Mouse (Mus musculus): ENCODE data around the gene Olfr101. TPM values are rescaled to one million over a fixed set of nuclear protein-coding genes. Genes with fewer than 3 reads are reported as not detected.

Gene Olfr101
- total RNA-seq (2023; ENCODE audit: inconsistent age) = not detected in 4 replicates

DNA sequence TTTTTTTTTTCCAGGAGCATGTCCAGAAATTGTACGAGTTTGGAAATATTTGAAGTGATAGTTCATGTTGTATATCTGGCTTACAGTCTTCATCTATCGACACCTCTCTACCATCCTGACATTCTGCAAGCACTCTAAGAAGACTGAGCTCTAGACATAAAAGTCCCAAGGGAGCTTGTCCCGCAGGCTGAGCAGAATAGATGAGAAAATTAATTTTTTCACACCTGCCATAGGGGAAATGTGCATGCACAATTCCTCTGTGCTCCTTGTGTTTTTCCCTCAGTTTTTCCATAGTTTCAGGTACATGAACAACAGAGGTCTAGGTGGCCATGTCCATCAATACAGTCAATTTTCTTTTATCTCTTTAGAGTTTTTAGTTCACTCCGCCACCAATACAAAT lies at the start of gene Olfr101:
Gene Olfr101 (minus strand): TSS at position 101 of the 400 bp plus-strand sequence.

DNA sequence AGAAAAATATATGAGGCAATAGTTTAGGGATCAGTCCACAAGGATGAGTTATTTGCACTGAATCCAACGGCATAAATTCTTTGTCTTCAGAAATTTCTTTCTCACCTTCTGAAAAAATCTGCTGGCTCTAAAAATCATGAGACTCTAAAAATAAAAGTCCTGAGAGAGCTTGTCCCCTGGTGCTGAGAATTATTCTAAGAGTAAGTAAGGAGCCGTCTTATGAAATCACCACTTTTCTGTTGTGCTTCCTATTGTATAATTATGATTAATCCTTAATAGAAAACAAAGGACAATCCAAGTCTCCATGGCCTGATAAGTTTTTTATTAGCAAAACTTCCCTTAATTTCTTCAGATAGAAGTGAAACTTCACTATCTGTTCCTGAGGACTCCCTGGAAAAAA lies 35.5 kb upstream of the Olfr101 start, which contains the start of gene Olfr103:
Gene Olfr103 (minus strand): TSS at position 101 of the 400 bp plus-strand sequence.

DNA sequence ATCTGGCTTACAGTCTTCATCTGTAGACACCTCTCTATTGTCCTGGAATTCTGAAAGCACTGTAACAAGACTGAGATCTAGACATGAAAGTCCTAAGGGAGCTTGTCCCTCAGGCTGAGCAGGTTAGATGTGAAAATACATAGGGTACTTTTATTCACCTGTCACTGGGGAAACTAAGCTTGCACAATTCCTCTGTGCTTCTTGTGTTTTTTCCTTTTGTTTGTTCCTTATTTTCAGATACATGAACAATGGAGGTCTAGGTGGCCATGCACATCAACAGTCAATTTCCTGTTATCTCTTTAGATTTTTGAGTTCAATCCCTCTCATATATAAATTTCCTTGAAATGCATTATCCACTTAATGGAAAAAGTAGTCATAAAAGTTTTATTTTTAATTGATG lies 12.8 kb upstream of the Olfr101 start, which contains the start of gene Olfr102:
Gene Olfr102 (minus strand): TSS at position 101 of the 400 bp plus-strand sequence.

DNA sequence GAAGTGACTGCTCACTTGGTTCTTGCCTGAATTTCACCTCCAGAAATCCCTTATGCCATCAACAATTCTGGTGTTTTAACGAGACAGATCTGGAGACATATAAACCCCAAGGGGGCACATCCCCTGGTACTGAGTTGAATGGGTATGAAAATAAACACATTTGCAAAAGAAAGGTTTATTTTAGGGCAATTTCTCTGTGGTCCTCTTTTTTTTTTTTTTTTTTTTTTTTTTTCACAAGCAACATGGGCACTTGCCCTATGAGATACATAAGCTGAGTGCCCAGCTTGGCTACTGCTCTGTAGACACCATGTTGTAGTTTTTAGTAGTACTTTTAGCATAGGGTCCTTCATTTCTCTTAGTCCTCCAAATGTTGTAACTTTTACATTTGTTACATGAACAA lies 20.8 kb downstream of the Olfr101 start, which contains the start of gene Olfr99:
Gene Olfr99 (minus strand): TSS at position 101 of the 400 bp plus-strand sequence.

DNA sequence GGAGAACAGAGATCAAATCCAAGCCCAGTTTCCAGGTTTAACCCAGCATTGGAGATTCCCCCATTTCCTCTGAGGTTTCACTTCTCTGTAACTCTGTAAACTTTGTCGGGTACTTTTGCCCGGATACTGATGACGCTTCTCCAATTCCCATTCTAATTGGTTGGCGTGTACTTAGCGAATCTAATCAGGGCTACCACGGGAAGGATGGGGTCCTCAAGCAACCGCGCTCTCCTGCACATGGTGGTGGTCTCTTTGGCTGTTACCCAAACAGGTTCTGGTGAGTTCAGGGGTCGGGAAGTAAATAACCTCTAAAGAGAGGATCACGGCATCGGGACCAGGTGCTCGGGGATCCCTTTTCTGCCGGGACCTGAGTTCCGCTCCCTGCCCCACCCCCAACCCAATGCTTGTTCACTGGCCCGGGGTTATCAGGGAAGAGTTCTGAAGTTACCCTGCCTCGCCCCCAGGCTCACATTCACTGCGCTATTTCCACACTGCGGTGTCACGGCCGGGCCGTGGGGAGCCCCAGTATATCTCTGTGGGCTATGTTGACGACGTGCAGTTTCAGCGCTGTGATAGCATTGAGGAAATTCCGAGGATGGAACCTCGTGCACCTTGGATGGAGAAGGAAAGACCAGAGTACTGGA lies 33.9 kb downstream of the Olfr101 start, which contains the start of gene H2-M3:
Gene H2-M3 (plus strand): TSS at position 163 of the 644 bp plus-strand sequence.

DNA sequence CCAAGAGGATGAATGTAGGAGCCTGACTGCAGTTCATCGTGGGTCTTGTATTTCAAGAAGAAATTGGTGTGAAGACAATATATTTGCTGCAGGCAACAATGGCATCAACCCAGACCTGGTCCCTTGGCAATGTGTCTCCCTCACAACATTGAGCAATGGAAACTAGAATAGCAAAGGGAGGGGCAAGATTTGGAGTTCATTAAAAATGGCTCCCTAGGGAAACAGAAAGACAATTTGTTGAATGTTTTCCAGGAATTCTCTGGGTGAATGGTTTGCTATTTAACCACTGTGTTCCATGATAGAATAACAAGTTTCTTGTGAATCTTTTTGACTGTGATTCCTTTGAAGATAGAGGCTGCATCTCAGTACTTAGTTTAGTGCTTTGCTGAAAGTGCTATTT lies 40.5 kb downstream of the Olfr101 start, which contains the start of gene Olfr98:
Gene Olfr98 (minus strand): TSS at position 124 of the 400 bp plus-strand sequence.

Other genes with a start within 250 kb of the Olfr101 start
- 0.19 to 0.24 TPM in 2 of 4 replicates, not detected in the others for gene Olfr90, start 215.8 kb downstream of the Olfr101 start, total RNA-seq (2023; ENCODE audit: inconsistent age)
- gene Olfr91, start 206.0 kb downstream of the Olfr101 start, total RNA-seq (2023; ENCODE audit: inconsistent age) = not detected in 4 replicates
- gene Olfr92, start 184.2 kb downstream of the Olfr101 start, total RNA-seq (2023; ENCODE audit: inconsistent age) = not detected in 4 replicates
- gene Olfr93, start 142.8 kb downstream of the Olfr101 start, total RNA-seq (2023; ENCODE audit: inconsistent age) = not detected in 4 replicates
- 0.78 TPM in 1 of 4 replicates, not detected in the others for gene Ubd, start 110.4 kb downstream of the Olfr101 start, total RNA-seq (2023; ENCODE audit: inconsistent age)
- not detected in 4 replicates for gene Olfr94, start 103.3 kb downstream of the Olfr101 start, total RNA-seq (2023; ENCODE audit: inconsistent age)
- not detected in 4 replicates for gene Olfr95, start 91.2 kb downstream of the Olfr101 start, total RNA-seq (2023; ENCODE audit: inconsistent age)
- not detected in 4 replicates for gene Olfr96, start 84.2 kb downstream of the Olfr101 start, total RNA-seq (2023; ENCODE audit: inconsistent age)
- not detected in 4 replicates for gene Olfr97, start 67.0 kb downstream of the Olfr101 start, total RNA-seq (2023; ENCODE audit: inconsistent age)
- not detected in 4 replicates for gene Olfr98, start 40.6 kb downstream of the Olfr101 start, total RNA-seq (2023; ENCODE audit: inconsistent age)
- 46.7 to 58.3 TPM (median 54.7 TPM) in 4 replicates for gene H2-M3, start 34.1 kb downstream of the Olfr101 start, total RNA-seq (2023; ENCODE audit: inconsistent age)
- gene Olfr99, start 20.9 kb downstream of the Olfr101 start, total RNA-seq (2023; ENCODE audit: inconsistent age) = not detected in 4 replicates
- 0.36 TPM in 1 of 4 replicates, not detected in the others for gene Olfr102, start 12.7 kb upstream of the Olfr101 start, total RNA-seq (2023; ENCODE audit: inconsistent age)
- gene Olfr103, start 35.4 kb upstream of the Olfr101 start, total RNA-seq (2023; ENCODE audit: inconsistent age) = not detected in 4 replicates
- gene Olfr104-ps, start 55.3 kb upstream of the Olfr101 start, total RNA-seq (2023; ENCODE audit: inconsistent age) = not detected in 4 replicates
- not detected in 4 replicates for gene Olfr105-ps, start 74.7 kb upstream of the Olfr101 start, total RNA-seq (2023; ENCODE audit: inconsistent age)
- gene Olfr106-ps, start 86.1 kb upstream of the Olfr101 start, total RNA-seq (2023; ENCODE audit: inconsistent age) = not detected in 4 replicates
- not detected in 4 replicates for gene Olfr107, start 94.9 kb upstream of the Olfr101 start, total RNA-seq (2023; ENCODE audit: inconsistent age)
- gene Olfr108, start 141.2 kb upstream of the Olfr101 start, total RNA-seq (2023; ENCODE audit: inconsistent age) = not detected in 4 replicates
- gene Olfr109, start 154.6 kb upstream of the Olfr101 start, total RNA-seq (2023; ENCODE audit: inconsistent age) = not detected in 4 replicates
- not detected in 4 replicates for gene H2-M2, start 179.2 kb upstream of the Olfr101 start, total RNA-seq (2023; ENCODE audit: inconsistent age)
- not detected in 4 replicates for gene Olfr110, start 188.2 kb upstream of the Olfr101 start, total RNA-seq (2023; ENCODE audit: inconsistent age)
- gene Olfr111, start 203.7 kb upstream of the Olfr101 start, total RNA-seq (2023; ENCODE audit: inconsistent age) = not detected in 4 replicates

Measured in B cell, adult (primary cell).